Mouse (Mus musculus) ES-CJ7 (cell line): ENCODE data around the gene Il7r.

Experiments used
- DNase-seq: peaks from one replicate; pipeline ENCODE4 v3.0.0; 2011; ENCODE audit warnings: low read depth, low spot score

Il7r gene

GRCm38 (mm10) chr15:9472167-9472566 is 57.8 kb downstream of the Il7r start:
- no peak for DNase-seq

- no peak for DNase-seq
Observed at GRCm38 (mm10) chr15:9471053-9471685, 58.8 kb downstream of the Il7r start.

GRCm38 (mm10) chr15:9464039-9464438 is 65.9 kb downstream of the Il7r start:
- no peak for DNase-seq

- DNase-seq, result peak; percentile 56
Observed at GRCm38 (mm10) chr15:9463521-9464027, 66.4 kb downstream of the Il7r start.
